Mouse (Mus musculus) lung, embryonic 14.5 days (tissue): Measurements from ENCODE around the gene Hes3. TPM values are rescaled to one million over a fixed set of nuclear protein-coding genes. Genes with fewer than 3 reads are reported as not detected.

ENCODE experiments used
- ATAC-seq: fragments of 200-750 bp; cut with Nextera tagmentation; 2 replicates; pipeline ENCODE4 v1.8.0; 2017; ENCODE audit warnings: mild to moderate bottlenecking, moderate TSS enrichment, moderate library complexity; ENCODE audit not compliant: insufficient read depth
- DNase-seq: peaks from one replicate; pipeline ENCODE4 v3.0.0-alpha.2; 2015
- H3K27ac ChIP-seq: fragments of 300-500 bp; sonication (generic); 2 replicates; pipeline ENCODE4 v1.5.1; 2014; ENCODE audit warnings: low read depth, mild to moderate bottlenecking, moderate library complexity
- H3K27me3 ChIP-seq: fragments of 300-500 bp; sonication (generic); 2 replicates; pipeline ENCODE4 v1.6.1; 2014; ENCODE audit warnings: low read length, control low read depth; ENCODE audit not compliant: insufficient read depth
- H3K36me3 ChIP-seq: fragments of 300-500 bp; sonication (generic); 2 replicates; pipeline ENCODE4 v1.6.1; 2014; ENCODE audit warnings: control low read depth; ENCODE audit not compliant: insufficient read depth
- H3K4me1 ChIP-seq: fragments of 300-500 bp; sonication (generic); 2 replicates; pipeline ENCODE4 v1.6.1; 2014; ENCODE audit warnings: antibody characterized with exemption, control low read depth; ENCODE audit not compliant: insufficient read depth
- H3K4me2 ChIP-seq: fragments of 300-500 bp; sonication (generic); 2 replicates; pipeline ENCODE4 v1.6.1; 2014; ENCODE audit warnings: mild to moderate bottlenecking
- H3K4me3 ChIP-seq: fragments of 300-500 bp; sonication (generic); 2 replicates; pipeline ENCODE4 v1.5.1; 2014; ENCODE audit warnings: low read depth, low read length
- H3K9ac ChIP-seq: fragments of 300-500 bp; sonication (generic); 2 replicates; pipeline ENCODE4 v1.6.1; 2014
- H3K9me3 ChIP-seq: fragments of 300-500 bp; sonication (generic); 2 replicates; pipeline ENCODE4 v1.6.1; 2016; ENCODE audit warnings: low read depth, low read length, control low read depth
- CTCF ChIP-seq: IDR thresholded peaks from 2 replicates; pipeline ENCODE4 v1.5.1; 2016; ENCODE audit warnings: antibody characterized with exemption, low read depth
- WGBS: fragments of 180-500 bp; shearing (Covaris S2); extraction: QIAGEN DNeasy Blood & Tissue Kit; methylation state at CpG from one replicate; pipeline ENCODE4 v1.1.7; 2014; 5-methylcytosine and 5-hydroxymethylcytosine counted together
- polyA plus RNA-seq: library from polyadenylated mRNA; unstranded; fragments of >200 nt; fragmentation: Nextera tagmentation; extraction: Ambion mirVana; gene quantifications from 2 replicates; pipeline ENCODE4 v1.2.1, GENCODE M21; 2014

Gene Hes3
- polyA plus RNA-seq, 1 experiment from 2014 or later: not detected

- Histone ChIP-seq H3K9ac (no peak overlapping the region), H3K36me3 (no peaks in the 10 kb centered on the region), H3K4me2 (no peak overlapping the region), H3K27me3 (peaks cover 93% of the 10 kb centered on the region), H3K27ac (no peak overlapping the region), H3K4me1 (no peaks in the 10 kb centered on the region), H3K9me3 (no peaks in the 10 kb centered on the region), H3K4me3 (no peak overlapping the region)
- 19% methylated on average over 19 of the region's 19 CpGs for WGBS
- TF ChIP-seq CTCF: no peak
- ATAC-seq (no peak), DNase-seq (no peak)
Measured at GRCm38 (mm10) chr4:152287317-152288120, 3.9 kb downstream of the Hes3 start.

DNA sequence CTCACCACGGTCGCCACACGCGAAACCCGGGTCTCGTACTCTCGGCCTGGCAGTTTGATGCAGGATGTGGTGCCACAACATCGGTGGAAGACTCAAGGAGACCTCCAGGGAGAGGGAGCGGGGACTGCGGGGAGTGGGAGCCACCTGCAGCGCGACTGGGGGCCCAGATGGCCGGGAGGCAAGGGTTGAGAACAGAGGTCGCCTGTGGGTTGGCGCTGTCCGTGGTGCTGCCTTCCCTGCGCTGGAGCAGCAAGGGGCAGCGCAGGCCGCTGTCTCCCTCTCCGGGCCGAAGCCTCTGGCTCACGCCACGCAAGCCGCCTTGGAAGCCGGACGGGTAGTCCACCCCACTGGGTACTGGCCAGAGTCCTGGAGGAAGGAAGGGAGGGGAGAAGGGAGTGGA lies 4.6 kb downstream of the Hes3 start:
- no peak for TF ChIP-seq CTCF
- peaks cover 93% of the 10 kb centered on the region for H3K27me3 ChIP-seq
- no peak overlapping the region for H3K27ac ChIP-seq
- no peaks in the 10 kb centered on the region for H3K9me3 ChIP-seq
- H3K4me1 ChIP-seq: no peaks in the 10 kb centered on the region
- no peak overlapping the region for H3K4me3 ChIP-seq
- no peak for ATAC-seq
- no peak overlapping the region for H3K9ac ChIP-seq
- DNase-seq: peak; percentile 83
- 7% methylated on average over 26 of the region's 26 CpGs for WGBS
- H3K36me3 ChIP-seq: no peaks in the 10 kb centered on the region
- H3K4me2 ChIP-seq: no peak overlapping the region

DNA sequence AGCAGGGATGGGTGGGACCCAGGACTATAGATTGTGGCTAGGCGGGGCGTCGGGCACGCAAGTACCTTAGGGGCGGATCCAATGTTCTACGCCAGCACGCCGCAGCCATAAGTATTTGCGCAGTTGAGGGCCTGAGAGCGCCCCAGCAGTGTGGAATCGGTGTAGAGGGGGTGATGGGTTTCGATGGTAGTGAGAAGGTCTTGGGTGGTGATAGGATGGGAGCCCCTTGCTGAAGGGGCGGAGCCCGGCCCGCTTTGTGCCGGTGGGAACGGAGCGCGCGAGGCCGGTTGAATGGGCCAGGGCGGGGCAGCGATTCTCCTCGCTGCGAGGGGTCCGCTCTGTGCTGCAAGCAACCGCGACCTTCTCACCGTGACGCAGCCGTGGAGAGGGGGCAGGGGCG lies 5.3 kb downstream of the Hes3 start:
- 5% methylated on average over 32 of the region's 32 CpGs for WGBS
- ATAC-seq (no peak), DNase-seq (no peak)
- Histone ChIP-seq H3K36me3 (no peaks in the 10 kb centered on the region), H3K27me3 (peaks cover 93% of the 10 kb centered on the region), H3K9me3 (no peaks in the 10 kb centered on the region), H3K27ac (no peak overlapping the region), H3K4me2 (peak overlapping the region; percentile 37; the same call in 1 of the 2 replicates), H3K4me1 (no peaks in the 10 kb centered on the region), H3K4me3 (no peak overlapping the region), H3K9ac (no peak overlapping the region)
- no peak for TF ChIP-seq CTCF

- H3K27ac ChIP-seq: no peak overlapping the region
- peak; percentile 90 for DNase-seq
- no peak for ATAC-seq
Measured at GRCm38 (mm10) chr4:152285505-152285904, 6.0 kb downstream of the Hes3 start.

DNA sequence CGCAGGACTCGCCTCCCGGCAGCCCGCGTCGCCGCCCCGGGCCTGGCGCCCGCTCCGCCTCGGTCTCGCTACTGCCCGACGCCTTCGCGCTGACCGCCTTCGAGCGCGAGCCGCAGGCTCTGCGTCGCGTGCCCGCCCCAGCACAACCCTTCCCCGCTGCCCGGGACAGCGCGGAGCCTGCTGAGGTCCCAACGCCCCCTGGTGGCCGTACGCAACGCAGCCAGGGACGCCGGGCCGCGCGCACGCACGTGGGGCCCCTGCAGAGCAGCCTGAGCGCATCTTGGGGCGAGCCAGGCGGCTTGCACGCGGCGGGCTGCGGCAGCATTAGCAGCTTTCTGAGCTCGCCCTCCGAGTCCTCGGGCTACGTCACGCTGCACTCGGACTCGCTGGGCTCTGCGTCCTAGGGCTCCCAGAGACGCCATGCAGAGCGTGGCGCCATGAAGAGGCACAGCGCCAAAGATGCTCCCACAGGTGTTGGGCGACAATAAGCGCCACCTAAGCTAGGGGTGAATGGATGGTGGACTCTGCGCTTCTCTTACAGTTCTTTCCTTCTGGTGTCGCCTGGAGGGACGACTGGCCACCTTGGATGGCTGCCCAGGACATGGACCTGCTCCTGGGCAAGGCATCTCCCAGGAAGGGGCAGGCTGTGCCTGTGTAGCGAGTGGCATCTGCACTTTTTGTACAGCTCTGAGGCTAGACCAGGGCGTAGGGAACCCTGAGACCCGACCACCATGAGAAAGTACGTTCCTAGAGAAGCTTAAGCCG lies 8.1 kb downstream of the Hes3 start:
- Histone ChIP-seq H3K4me3 (peak overlapping the region; percentile 27), H3K36me3 (peaks cover 14% of the 10 kb centered on the region; the same call in 1 of the 2 replicates), H3K4me2 (peak overlapping the region; percentile 58), H3K9me3 (no peaks in the 10 kb centered on the region), H3K27ac (no peak overlapping the region), H3K27me3 (peaks cover 80% of the 10 kb centered on the region), H3K4me1 (no peaks in the 10 kb centered on the region), H3K9ac (peak overlapping the region; percentile 16; the same call in 1 of the 2 replicates)
- TF ChIP-seq CTCF: peak; percentile 68
- 4% methylated on average over 68 of the region's 70 CpGs for WGBS
- ATAC-seq (peak; percentile 88), DNase-seq (peak; percentile 93)

More at GRCm38 (mm10) chr4:152285505-152285904, 6.0 kb downstream of the Hes3 start:
- WGBS: 3% methylated on average over 10 of the region's 10 CpGs
- H3K9me3 ChIP-seq: no peaks in the 10 kb centered on the region
- H3K36me3 ChIP-seq: 0 out of 2 replicates have a peak, but pooled peaks cover 3% of the 10 kb centered on the region
- no peak overlapping the region for H3K4me2 ChIP-seq
- H3K4me1 ChIP-seq: no peaks in the 10 kb centered on the region
- H3K9ac ChIP-seq: no peak overlapping the region
- TF ChIP-seq CTCF: peak; percentile 71
- H3K27me3 ChIP-seq: peaks cover 93% of the 10 kb centered on the region
- no peak overlapping the region for H3K4me3 ChIP-seq

DNA sequence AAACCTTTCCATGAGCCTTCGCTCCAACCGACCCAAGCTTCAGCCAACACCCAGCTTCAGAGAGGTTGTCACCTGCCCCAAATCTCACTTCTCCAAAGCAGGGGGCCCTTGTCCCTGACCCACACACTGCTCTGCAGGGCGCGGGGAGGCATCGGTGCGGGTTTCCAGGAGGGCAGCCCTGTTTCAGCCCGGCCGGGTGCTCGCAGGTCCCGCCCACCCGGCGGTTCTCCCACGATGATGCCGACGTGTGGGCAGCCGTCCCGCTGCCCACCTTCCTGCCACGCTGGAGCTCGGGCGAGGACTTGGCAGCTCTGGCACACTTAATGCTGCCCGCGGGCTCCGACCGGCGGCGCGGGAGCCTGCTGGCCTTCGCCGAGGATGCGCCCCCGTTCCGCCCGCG lies 8.7 kb downstream of the Hes3 start:
- TF ChIP-seq CTCF: no peak
- Histone ChIP-seq H3K4me1 (no peaks in the 10 kb centered on the region), H3K4me2 (peak overlapping the region; percentile 58), H3K36me3 (peaks cover 14% of the 10 kb centered on the region; the same call in 1 of the 2 replicates), H3K4me3 (peak overlapping the region; percentile 27), H3K27me3 (peaks cover 74% of the 10 kb centered on the region), H3K9ac (peak overlapping the region; percentile 16; the same call in 1 of the 2 replicates), H3K27ac (no peak overlapping the region), H3K9me3 (no peaks in the 10 kb centered on the region)
- ATAC-seq: peak; percentile 9; the same call in 1 of the 2 replicates
- no peak for DNase-seq
- 13% methylated on average over 32 of the region's 34 CpGs for WGBS

DNA sequence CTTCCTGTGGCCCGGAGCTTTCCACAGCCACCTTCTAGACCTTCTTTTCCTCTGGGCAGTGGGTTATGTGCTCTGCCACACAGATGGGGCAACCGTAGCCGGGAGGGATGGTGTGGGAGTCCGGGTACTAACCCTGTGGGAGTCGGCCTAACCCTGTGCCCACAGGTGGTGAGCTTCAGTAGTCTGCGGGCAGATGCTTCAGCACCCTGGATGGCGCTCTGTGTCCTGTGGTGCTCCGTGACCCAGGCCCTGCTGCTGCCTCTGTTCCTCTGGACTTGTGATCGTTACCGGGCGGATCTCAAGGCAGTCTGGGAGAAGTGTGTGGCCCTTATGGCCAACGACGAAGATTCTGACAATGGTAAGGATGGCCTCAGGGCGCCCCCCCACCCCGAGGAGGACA lies 9.9 kb downstream of the Hes3 start:
- 47% methylated on average over 15 of the region's 15 CpGs for WGBS

More for the DNA sequence above, 9.9 kb downstream of the Hes3 start:
- Histone ChIP-seq H3K4me1 (no peaks in the 10 kb centered on the region), H3K4me3 (no peak overlapping the region), H3K36me3 (peaks cover 14% of the 10 kb centered on the region; the same call in 1 of the 2 replicates), H3K27me3 (peaks cover 63% of the 10 kb centered on the region), H3K4me2 (no peak overlapping the region), H3K9me3 (no peaks in the 10 kb centered on the region), H3K9ac (no peak overlapping the region), H3K27ac (no peak overlapping the region)
- no peak for ATAC-seq
- DNase-seq: no peak
- no peak for TF ChIP-seq CTCF
